Mouse (Mus musculus): ENCODE results near the gene Arglu1. TPM values are rescaled to one million over a fixed set of nuclear protein-coding genes. Genes with fewer than 3 reads are reported as not detected.
A peak's percentile ranks its signal among the peaks of the same experiment; 100 is the strongest.

Gene Arglu1
- polyA plus RNA-seq (2015; fragmentation: Nextera tagmentation; extraction: Ambion mirVana): 191 and 193 TPM in 2 replicates

GRCm38 (mm10) chr8:8690146-8691092 is at the start of gene Arglu1:
Gene Arglu1, minus strand, starts transcription at chr8:8690521.
- peak within 1 kb of the TSS; percentile 85 for H3K4me2 ChIP-seq (replicated peaks)
- under 1% methylated on average over 61 of the region's 81 CpGs for WGBS
- H3K4me1 ChIP-seq (replicated peaks): peaks cover 39% of the 10 kb centered on the region
- H3K9ac ChIP-seq (replicated peaks): peak within 1 kb of the TSS; percentile 98
- peak within 1 kb of the TSS; percentile 89 for H3K4me3 ChIP-seq (replicated peaks)
- H3K27me3 ChIP-seq: no peaks in the 10 kb centered on the region
- H3K36me3 ChIP-seq: no peaks in the 10 kb centered on the region
- H3K9me3 ChIP-seq: no peaks in the 10 kb centered on the region
- peak; percentile 96 for ATAC-seq
- H3K27ac ChIP-seq: peak within 1 kb of the TSS; percentile 98

- WGBS: 67% methylated on average over 3 of the region's 3 CpGs
- H3K4me3 ChIP-seq (replicated peaks): no peak overlapping the region
- no peaks in the 10 kb centered on the region for H3K36me3 ChIP-seq
- no peaks in the 10 kb centered on the region for H3K27me3 ChIP-seq
- no peak overlapping the region for H3K9ac ChIP-seq (replicated peaks)
- H3K4me2 ChIP-seq (replicated peaks): no peak overlapping the region
- no peaks in the 10 kb centered on the region for H3K9me3 ChIP-seq
- H3K27ac ChIP-seq: no peak overlapping the region
- no peak for ATAC-seq
- H3K4me1 ChIP-seq (replicated peaks): no peaks in the 10 kb centered on the region
Measured at GRCm38 (mm10) chr8:8737271-8737670, 47.0 kb upstream of the Arglu1 start.

- Histone ChIP-seq H3K36me3 (no peaks in the 10 kb centered on the region), H3K4me2 (replicated peaks) (no peak overlapping the region), H3K27me3 (no peaks in the 10 kb centered on the region), H3K4me3 (replicated peaks) (no peak overlapping the region), H3K4me1 (replicated peaks) (no peaks in the 10 kb centered on the region), H3K9ac (replicated peaks) (no peak overlapping the region), H3K9me3 (no peaks in the 10 kb centered on the region), H3K27ac (no peak overlapping the region)
- WGBS: 86% methylated on average over 8 of the region's 8 CpGs
- ATAC-seq: no peak
Measured at GRCm38 (mm10) chr8:8736826-8737225, 46.5 kb upstream of the Arglu1 start.

GRCm38 (mm10) chr8:8733804-8734203 is 43.5 kb upstream of the Arglu1 start:
- Histone ChIP-seq H3K4me1 (replicated peaks) (no peaks in the 10 kb centered on the region), H3K9ac (replicated peaks) (no peak overlapping the region), H3K4me3 (replicated peaks) (no peak overlapping the region), H3K36me3 (no peaks in the 10 kb centered on the region), H3K27me3 (no peaks in the 10 kb centered on the region), H3K9me3 (no peaks in the 10 kb centered on the region), H3K4me2 (replicated peaks) (no peak overlapping the region), H3K27ac (no peak overlapping the region)
- 48% methylated on average over 4 of the region's 4 CpGs for whole genome bisulfite sequencing
- ATAC-seq: no peak

- Histone ChIP-seq H3K9me3 (no peaks in the 10 kb centered on the region), H3K4me2 (replicated peaks) (no peak overlapping the region), H3K4me3 (replicated peaks) (no peak overlapping the region), H3K27ac (no peak overlapping the region), H3K4me1 (replicated peaks) (no peaks in the 10 kb centered on the region), H3K36me3 (no peaks in the 10 kb centered on the region), H3K27me3 (no peaks in the 10 kb centered on the region), H3K9ac (replicated peaks) (no peak overlapping the region)
- no peak for ATAC-seq
- WGBS: 96% methylated on average over 2 of the region's 2 CpGs
Measured at GRCm38 (mm10) chr8:8728643-8729042, 38.3 kb upstream of the Arglu1 start.

GRCm38 (mm10) chr8:8726547-8726946 is 36.2 kb upstream of the Arglu1 start:
- no peak overlapping the region for H3K4me3 ChIP-seq (replicated peaks)
- H3K4me1 ChIP-seq (replicated peaks): no peaks in the 10 kb centered on the region
- no peaks in the 10 kb centered on the region for H3K36me3 ChIP-seq
- H3K27me3 ChIP-seq: no peaks in the 10 kb centered on the region
- H3K27ac ChIP-seq: no peak overlapping the region
- no peak overlapping the region for H3K9ac ChIP-seq (replicated peaks)
- no peak for ATAC-seq
- no peaks in the 10 kb centered on the region for H3K9me3 ChIP-seq
- H3K4me2 ChIP-seq (replicated peaks): no peak overlapping the region
- 58% methylated on average over 2 of the region's 2 CpGs for WGBS

GRCm38 (mm10) chr8:8704813-8705212 is 14.5 kb upstream of the Arglu1 start:
- no peak for ATAC-seq
- Histone ChIP-seq H3K9me3 (no peaks in the 10 kb centered on the region), H3K9ac (replicated peaks) (no peak overlapping the region), H3K4me3 (replicated peaks) (no peak overlapping the region), H3K4me2 (replicated peaks) (no peak overlapping the region), H3K27me3 (no peaks in the 10 kb centered on the region), H3K27ac (no peak overlapping the region), H3K36me3 (no peaks in the 10 kb centered on the region), H3K4me1 (replicated peaks) (no peaks in the 10 kb centered on the region)
- WGBS: 81% methylated on average over 9 of the region's 9 CpGs

GRCm38 (mm10) chr8:8703668-8704067 is 13.3 kb upstream of the Arglu1 start:
- Histone ChIP-seq H3K27me3 (no peaks in the 10 kb centered on the region), H3K4me3 (replicated peaks) (no peak overlapping the region), H3K4me2 (replicated peaks) (no peak overlapping the region), H3K36me3 (no peaks in the 10 kb centered on the region), H3K9ac (replicated peaks) (no peak overlapping the region), H3K4me1 (replicated peaks) (no peaks in the 10 kb centered on the region), H3K9me3 (no peaks in the 10 kb centered on the region), H3K27ac (no peak overlapping the region)
- ATAC-seq: no peak
- 84% methylated on average over 2 of the region's 2 CpGs for WGBS

- no peak overlapping the region for H3K4me3 ChIP-seq (replicated peaks)
- H3K36me3 ChIP-seq: no peaks in the 10 kb centered on the region
- no peaks in the 10 kb centered on the region for H3K4me1 ChIP-seq (replicated peaks)
- H3K4me2 ChIP-seq (replicated peaks): no peak overlapping the region
- 0 out of 2 replicates have a peak, but pooled peaks have one; percentile 30 for ATAC-seq
- H3K27me3 ChIP-seq: no peaks in the 10 kb centered on the region
- H3K27ac ChIP-seq: no peak overlapping the region
- no peak overlapping the region for H3K9ac ChIP-seq (replicated peaks)
- WGBS: 89% methylated on average over 10 of the region's 10 CpGs
- H3K9me3 ChIP-seq: no peaks in the 10 kb centered on the region
Measured at GRCm38 (mm10) chr8:8700821-8701220, 10.5 kb upstream of the Arglu1 start.

- H3K4me2 ChIP-seq (replicated peaks): no peak overlapping the region
- H3K4me3 ChIP-seq (replicated peaks): no peak overlapping the region
- H3K36me3 ChIP-seq: no peaks in the 10 kb centered on the region
- H3K9me3 ChIP-seq: no peaks in the 10 kb centered on the region
- H3K27ac ChIP-seq: no peak overlapping the region
- 84% methylated on average over 4 of the region's 4 CpGs for WGBS
- H3K9ac ChIP-seq (replicated peaks): no peak overlapping the region
- H3K27me3 ChIP-seq: no peaks in the 10 kb centered on the region
- ATAC-seq: no peak
- no peaks in the 10 kb centered on the region for H3K4me1 ChIP-seq (replicated peaks)
Measured at GRCm38 (mm10) chr8:8700229-8700628, 9.9 kb upstream of the Arglu1 start.

- peaks cover 42% of the 10 kb centered on the region for H3K4me1 ChIP-seq (replicated peaks)
- no peaks in the 10 kb centered on the region for H3K9me3 ChIP-seq
- no peaks in the 10 kb centered on the region for H3K27me3 ChIP-seq
- WGBS: under 1% methylated on average over 61 of the region's 68 CpGs
- ATAC-seq: peak; percentile 81
- H3K36me3 ChIP-seq: no peaks in the 10 kb centered on the region
- peak overlapping the region; percentile 89 for H3K4me3 ChIP-seq (replicated peaks)
- H3K27ac ChIP-seq: peak overlapping the region; percentile 98
- peak overlapping the region; percentile 98 for H3K9ac ChIP-seq (replicated peaks)
- peak overlapping the region; percentile 85 for H3K4me2 ChIP-seq (replicated peaks)
Measured at GRCm38 (mm10) chr8:8689454-8690145, 721 bp downstream of the Arglu1 start.

GRCm38 (mm10) chr8:8688823-8689453 is 1.4 kb downstream of the Arglu1 start:
- peak overlapping the region; percentile 85 for H3K4me2 ChIP-seq (replicated peaks)
- no peak overlapping the region for H3K27ac ChIP-seq
- H3K9ac ChIP-seq (replicated peaks): peak overlapping the region; percentile 98
- H3K9me3 ChIP-seq: no peaks in the 10 kb centered on the region
- WGBS: 11% methylated on average over 9 of the region's 9 CpGs
- no peaks in the 10 kb centered on the region for H3K27me3 ChIP-seq
- peak overlapping the region; percentile 89 for H3K4me3 ChIP-seq (replicated peaks)
- no peak for ATAC-seq
- H3K36me3 ChIP-seq: no peaks in the 10 kb centered on the region
- H3K4me1 ChIP-seq (replicated peaks): peaks cover 42% of the 10 kb centered on the region

Data from midbrain, embryonic 13.5 days (tissue).